Mouse (Mus musculus): ENCODE measurements around the gene Il6st. TPM values are rescaled to one million over a fixed set of nuclear protein-coding genes. Genes with fewer than 3 reads are reported as not detected.
"Not testable (repeated sequence)": the region's sequence is repeated elsewhere in the genome, so short reads cannot be mapped to it uniquely, and the experiment has no call there.

Gene Il6st
- 4.3 and 7.0 TPM in 2 replicates for polyA plus RNA-seq (2015; fragmentation: Nextera tagmentation; extraction: Ambion mirVana)

GRCm38 (mm10) chr13:112463868-112464625 is at the start of gene Il6st:
Il6st (plus strand) TSS chr13:112464070.
- peak within 1 kb of the TSS; percentile 72 for H3K4me3 ChIP-seq (replicated peaks)
- under 1% methylated on average over 75 of the region's 85 CpGs for WGBS (ENCODE audit: insufficient replicate concordance)
- peaks cover 13% of the 10 kb centered on the region for H3K27me3 ChIP-seq
- peak; percentile 92 for DNase-seq
- H3K36me3 ChIP-seq: no peaks in the 10 kb centered on the region
- H3K4me2 ChIP-seq: peak within 1 kb of the TSS; percentile 94
- H3K27ac ChIP-seq: peak within 1 kb of the TSS; percentile 55
- peak; percentile 99 for ATAC-seq (ENCODE audit: low read depth)
- peak within 1 kb of the TSS; percentile 80 for H3K9ac ChIP-seq
- H3K4me1 ChIP-seq (replicated peaks): peaks cover 29% of the 10 kb centered on the region
- no peaks in the 10 kb centered on the region for H3K9me3 ChIP-seq (replicated peaks)

DNA sequence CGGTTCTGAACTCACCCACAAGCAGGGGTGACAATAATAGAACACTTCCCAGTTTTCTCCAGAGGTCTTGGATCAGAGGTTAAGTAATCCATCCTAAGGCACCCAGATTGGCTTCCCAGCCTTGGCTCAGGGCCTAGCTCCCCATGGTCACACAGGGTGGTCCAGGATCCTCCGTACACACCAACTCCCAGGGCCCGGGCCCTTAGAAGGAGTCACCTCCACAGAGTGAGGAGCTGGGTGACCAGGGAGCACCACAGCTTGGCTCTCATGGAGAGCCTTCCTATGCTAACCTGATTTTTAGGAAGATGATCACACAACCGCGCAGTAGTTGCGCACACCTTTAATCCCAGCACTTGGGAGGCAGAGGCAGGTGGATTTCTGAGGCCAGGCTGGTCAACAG is 48.0 kb upstream of the Il6st start:
- Histone ChIP-seq H3K27ac (peak overlapping the region; percentile 53), H3K36me3 (no peaks in the 10 kb centered on the region), H3K27me3 (no peaks in the 10 kb centered on the region), H3K4me1 (replicated peaks) (peaks cover 39% of the 10 kb centered on the region), H3K9me3 (replicated peaks) (no peaks in the 10 kb centered on the region), H3K4me3 (replicated peaks) (no peak overlapping the region), H3K4me2 (no peak overlapping the region), H3K9ac (no peak overlapping the region; the same call in 1 of the 2 replicates)
- 73% methylated on average over 6 of the region's 6 CpGs for WGBS (ENCODE audit: insufficient replicate concordance)
- no peak for DNase-seq
- no peak for ATAC-seq (ENCODE audit: low read depth)

DNA sequence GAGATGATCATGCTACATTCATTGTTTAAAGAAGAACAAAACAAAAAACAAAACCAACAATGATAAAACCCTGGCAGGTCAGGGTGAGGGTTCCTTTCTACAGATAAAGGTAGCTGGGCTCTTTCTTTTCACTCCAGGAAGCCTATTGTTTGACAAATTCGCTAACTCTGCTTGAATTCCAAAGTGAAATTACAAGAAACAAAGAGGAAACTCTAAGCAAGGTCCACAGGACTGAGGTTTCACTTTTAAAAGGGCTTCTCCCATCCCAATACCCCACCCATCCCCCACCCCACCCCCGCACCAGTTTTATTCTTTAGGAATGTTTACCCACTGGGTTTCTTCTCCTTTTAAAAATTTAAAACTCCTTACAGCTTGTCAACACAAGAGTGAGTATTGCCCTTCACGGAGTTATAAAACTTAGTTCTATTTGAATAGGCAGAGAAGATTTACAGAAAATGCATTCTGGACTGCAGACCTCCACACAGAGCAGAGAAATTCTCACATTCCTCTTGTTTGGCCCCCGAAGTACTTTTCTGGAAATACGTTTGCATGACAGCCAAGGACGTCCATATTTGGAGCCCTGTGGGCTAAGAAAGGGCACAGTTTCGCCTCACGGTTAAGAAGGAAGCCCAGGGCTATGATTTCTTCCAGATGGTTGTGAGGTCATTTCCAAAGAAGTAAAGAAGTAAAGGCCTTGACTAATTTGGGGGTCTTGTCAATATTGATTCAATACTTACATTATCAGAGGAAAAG is 47.3 kb upstream of the Il6st start:
- Histone ChIP-seq H3K27ac (peak overlapping the region; percentile 51), H3K4me2 (0 out of 2 replicates have a peak overlapping the region, but pooled peaks have one; percentile 5), H3K9me3 (replicated peaks) (no peaks in the 10 kb centered on the region), H3K4me1 (replicated peaks) (peaks cover 34% of the 10 kb centered on the region), H3K9ac (no peak overlapping the region), H3K4me3 (replicated peaks) (no peak overlapping the region), H3K36me3 (no peaks in the 10 kb centered on the region), H3K27me3 (no peaks in the 10 kb centered on the region)
- ATAC-seq (ENCODE audit: low read depth) (no peak), DNase-seq (no peak)
- 29% methylated on average over 8 of the region's 8 CpGs for WGBS (ENCODE audit: insufficient replicate concordance)

DNA sequence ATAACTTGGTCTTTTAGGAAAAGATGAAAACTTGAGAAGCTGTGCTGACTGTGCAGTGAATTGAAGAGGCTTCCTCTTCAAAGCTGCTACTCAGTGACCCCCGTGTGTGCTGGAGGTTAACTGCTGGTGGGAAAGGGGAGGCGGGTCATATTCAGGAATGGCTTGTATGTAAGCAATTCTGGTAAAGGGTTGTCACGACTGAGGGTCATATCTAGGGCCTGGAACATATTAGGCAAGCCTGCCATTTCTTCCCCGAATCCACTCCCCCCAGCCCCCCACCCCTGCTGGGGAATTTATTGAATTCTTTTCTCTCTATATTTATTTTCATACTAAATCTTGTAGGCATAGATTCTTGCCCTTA is 46.7 kb upstream of the Il6st start:
- Histone ChIP-seq H3K4me1 (replicated peaks) (peaks cover 34% of the 10 kb centered on the region), H3K4me2 (no peak overlapping the region), H3K9ac (no peak overlapping the region), H3K27ac (peak overlapping the region; percentile 51), H3K27me3 (no peaks in the 10 kb centered on the region), H3K36me3 (no peaks in the 10 kb centered on the region), H3K4me3 (replicated peaks) (no peak overlapping the region), H3K9me3 (replicated peaks) (no peaks in the 10 kb centered on the region)
- no peak for DNase-seq
- no peak for ATAC-seq (ENCODE audit: low read depth)
- WGBS (ENCODE audit: insufficient replicate concordance): 49% methylated on average over 4 of the region's 4 CpGs

DNA sequence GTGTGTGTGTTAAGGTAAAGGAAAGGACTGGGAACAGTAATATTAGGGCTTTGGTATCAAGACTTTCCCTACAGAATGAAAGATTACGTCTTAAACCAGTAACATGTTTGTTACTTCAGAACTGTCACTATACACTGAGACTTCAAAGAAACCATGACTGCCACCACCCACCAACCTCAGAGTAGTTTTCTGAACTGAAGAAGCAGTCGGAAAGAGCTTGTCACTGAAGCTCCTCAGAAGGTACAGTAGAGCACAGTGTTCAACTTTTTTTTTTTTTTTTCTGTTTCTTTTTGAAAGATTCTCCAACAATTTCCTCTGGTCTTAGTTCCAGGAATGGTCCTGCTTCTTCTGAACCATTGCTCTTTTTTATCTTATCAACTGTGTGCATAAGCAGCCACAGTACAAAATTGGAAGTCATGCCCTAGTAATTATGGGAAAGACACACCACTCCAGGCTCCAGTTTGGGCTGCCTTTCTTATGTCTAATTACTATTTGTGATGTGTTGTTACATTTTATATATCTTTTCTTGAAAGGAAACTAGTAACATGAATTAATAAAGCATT is 45.9 kb upstream of the Il6st start:
- Histone ChIP-seq H3K4me2 (peak overlapping the region; percentile 23; the same call in 1 of the 2 replicates), H3K27ac (no peak overlapping the region), H3K36me3 (no peaks in the 10 kb centered on the region), H3K4me3 (replicated peaks) (no peak overlapping the region), H3K4me1 (replicated peaks) (peaks cover 34% of the 10 kb centered on the region), H3K27me3 (no peaks in the 10 kb centered on the region), H3K9ac (no peak overlapping the region), H3K9me3 (replicated peaks) (no peaks in the 10 kb centered on the region)
- 21% methylated on average over 2 of the region's 2 CpGs for WGBS (ENCODE audit: insufficient replicate concordance)
- peak; percentile 84 for ATAC-seq (ENCODE audit: low read depth)
- DNase-seq: no peak

DNA sequence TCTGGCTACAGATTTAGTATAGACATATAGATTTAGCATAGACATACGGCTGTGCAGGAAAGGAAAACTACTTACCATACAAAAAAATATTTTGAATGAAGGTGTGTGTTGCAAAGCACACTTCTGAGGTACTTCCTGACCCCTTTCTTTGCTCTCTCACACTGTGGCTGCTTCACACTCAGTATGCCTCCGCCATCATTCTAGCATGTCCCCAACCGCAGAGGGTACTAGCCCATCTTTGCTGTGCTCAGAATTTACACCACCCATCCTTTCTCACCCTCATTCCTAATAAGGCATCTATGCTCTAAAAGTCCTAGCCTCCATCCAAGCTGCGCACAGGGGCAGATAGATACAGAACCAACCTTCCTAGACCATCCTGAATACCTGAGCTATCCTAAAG is 45.3 kb upstream of the Il6st start:
- DNase-seq (no peak), ATAC-seq (ENCODE audit: low read depth) (no peak; the same call in 1 of the 2 replicates)
- no peaks in the 10 kb centered on the region for H3K27me3 ChIP-seq
- no peak overlapping the region for H3K4me2 ChIP-seq
- H3K9ac ChIP-seq: no peak overlapping the region
- no peak overlapping the region for H3K4me3 ChIP-seq (replicated peaks)
- WGBS (ENCODE audit: insufficient replicate concordance): 79% methylated on average over 4 of the region's 4 CpGs
- H3K27ac ChIP-seq: no peak overlapping the region
- no peaks in the 10 kb centered on the region for H3K9me3 ChIP-seq (replicated peaks)
- H3K4me1 ChIP-seq (replicated peaks): peaks cover 34% of the 10 kb centered on the region
- no peaks in the 10 kb centered on the region for H3K36me3 ChIP-seq

- Histone ChIP-seq H3K36me3 (no peaks in the 10 kb centered on the region), H3K27me3 (no peaks in the 10 kb centered on the region), H3K9me3 (replicated peaks) (no peaks in the 10 kb centered on the region), H3K9ac (no peak overlapping the region), H3K4me1 (replicated peaks) (peaks cover 7% of the 10 kb centered on the region; the same call in 1 of the 2 replicates), H3K4me2 (no peak overlapping the region), H3K4me3 (replicated peaks) (no peak overlapping the region), H3K27ac (no peak overlapping the region)
- no peak for ATAC-seq (ENCODE audit: low read depth)
- DNase-seq: no peak
- WGBS (ENCODE audit: insufficient replicate concordance): 49% methylated on average over 2 of the region's 2 CpGs
Observed at GRCm38 (mm10) chr13:112424212-112424611, 39.7 kb upstream of the Il6st start.

DNA sequence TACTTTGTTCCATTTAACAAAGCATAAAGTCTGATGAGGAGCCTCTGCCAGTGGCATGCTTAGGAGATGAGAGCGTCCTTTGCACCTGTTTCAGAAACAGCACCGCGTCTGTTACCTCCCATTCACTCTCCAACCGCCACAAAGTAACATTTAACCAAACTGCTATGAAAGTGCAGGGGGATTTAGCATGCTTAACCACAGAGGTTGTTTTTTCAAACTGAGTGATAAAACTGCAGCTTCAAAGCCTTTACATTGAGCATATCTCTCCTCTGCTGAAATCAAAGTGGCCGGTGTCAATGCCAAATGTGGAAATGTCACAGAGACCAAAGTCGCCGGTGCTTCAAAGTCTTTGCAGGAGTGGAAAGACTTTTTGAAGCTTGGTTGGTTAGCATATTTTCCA is 39.2 kb upstream of the Il6st start:
- Histone ChIP-seq H3K4me2 (no peak overlapping the region), H3K9ac (no peak overlapping the region), H3K9me3 (replicated peaks) (no peaks in the 10 kb centered on the region), H3K27me3 (no peaks in the 10 kb centered on the region), H3K4me1 (replicated peaks) (peaks cover 7% of the 10 kb centered on the region; the same call in 1 of the 2 replicates), H3K27ac (no peak overlapping the region), H3K4me3 (replicated peaks) (no peak overlapping the region), H3K36me3 (no peaks in the 10 kb centered on the region)
- DNase-seq (no peak), ATAC-seq (ENCODE audit: low read depth) (no peak)
- 78% methylated on average over 7 of the region's 7 CpGs for WGBS (ENCODE audit: insufficient replicate concordance)

GRCm38 (mm10) chr13:112425181-112425654 is 38.7 kb upstream of the Il6st start:
- no peaks in the 10 kb centered on the region for H3K9me3 ChIP-seq (replicated peaks)
- H3K27ac ChIP-seq: no peak overlapping the region
- H3K27me3 ChIP-seq: no peaks in the 10 kb centered on the region
- peaks cover 7% of the 10 kb centered on the region; the same call in 1 of the 2 replicates for H3K4me1 ChIP-seq (replicated peaks)
- DNase-seq: no peak
- H3K9ac ChIP-seq: no peak overlapping the region
- no peak for ATAC-seq (ENCODE audit: low read depth)
- no peak overlapping the region for H3K4me3 ChIP-seq (replicated peaks)
- WGBS (ENCODE audit: insufficient replicate concordance): 59% methylated on average over 8 of the region's 8 CpGs
- no peak overlapping the region for H3K4me2 ChIP-seq
- no peaks in the 10 kb centered on the region for H3K36me3 ChIP-seq

- no peak overlapping the region for H3K9ac ChIP-seq
- H3K27ac ChIP-seq: no peak overlapping the region
- H3K4me2 ChIP-seq: no peak overlapping the region
- ATAC-seq (ENCODE audit: low read depth): no peak
- H3K9me3 ChIP-seq (replicated peaks): no peaks in the 10 kb centered on the region
- peaks cover 7% of the 10 kb centered on the region; the same call in 1 of the 2 replicates for H3K4me1 ChIP-seq (replicated peaks)
- H3K4me3 ChIP-seq (replicated peaks): no peak overlapping the region
- WGBS (ENCODE audit: insufficient replicate concordance): 36% methylated on average over 13 of the region's 13 CpGs
- H3K36me3 ChIP-seq: no peaks in the 10 kb centered on the region
- no peak for DNase-seq
- H3K27me3 ChIP-seq: no peaks in the 10 kb centered on the region
Observed at GRCm38 (mm10) chr13:112426265-112427135, 37.4 kb upstream of the Il6st start.

- H3K9ac ChIP-seq; DNase-seq; H3K4me2 ChIP-seq; H3K36me3 ChIP-seq; H3K27me3 ChIP-seq; H3K9me3 ChIP-seq (replicated peaks); H3K4me3 ChIP-seq (replicated peaks); ATAC-seq (ENCODE audit: low read depth); H3K27ac ChIP-seq; H3K4me1 ChIP-seq (replicated peaks): not testable (repeated sequence)
- 61% methylated on average over 4 of the region's 4 CpGs for WGBS (ENCODE audit: insufficient replicate concordance)
Observed at GRCm38 (mm10) chr13:112427136-112427470, 36.8 kb upstream of the Il6st start.
